Mouse (Mus musculus) cerebellum, adult 2 months (tissue): ENCODE measurements at regions not wholly inside any gene's neighbourhood (a gene's known extent, or its start where the extent isn't known, plus 50 kb on each side); places are given as distances from the start of the nearest gene placed in this dataset.

ENCODE experiments used
- CTCF ChIP-seq: fragments of 200-500 bp; IDR thresholded peaks from 2 replicates; pipeline ENCODE4 v1.5.1; 2011; ENCODE audit warnings: low read depth, mild to moderate bottlenecking, control low read depth, low read length, moderate library complexity, borderline replicate concordance; ENCODE audit not compliant: insufficient read depth
- POLR2A ChIP-seq: fragments of 200-500 bp; IDR thresholded peaks from 2 replicates; pipeline ENCODE4 v1.6.1; 2011; ENCODE audit warnings: low read length, control low read depth, borderline replicate concordance; ENCODE audit not compliant: insufficient read depth

DNA sequence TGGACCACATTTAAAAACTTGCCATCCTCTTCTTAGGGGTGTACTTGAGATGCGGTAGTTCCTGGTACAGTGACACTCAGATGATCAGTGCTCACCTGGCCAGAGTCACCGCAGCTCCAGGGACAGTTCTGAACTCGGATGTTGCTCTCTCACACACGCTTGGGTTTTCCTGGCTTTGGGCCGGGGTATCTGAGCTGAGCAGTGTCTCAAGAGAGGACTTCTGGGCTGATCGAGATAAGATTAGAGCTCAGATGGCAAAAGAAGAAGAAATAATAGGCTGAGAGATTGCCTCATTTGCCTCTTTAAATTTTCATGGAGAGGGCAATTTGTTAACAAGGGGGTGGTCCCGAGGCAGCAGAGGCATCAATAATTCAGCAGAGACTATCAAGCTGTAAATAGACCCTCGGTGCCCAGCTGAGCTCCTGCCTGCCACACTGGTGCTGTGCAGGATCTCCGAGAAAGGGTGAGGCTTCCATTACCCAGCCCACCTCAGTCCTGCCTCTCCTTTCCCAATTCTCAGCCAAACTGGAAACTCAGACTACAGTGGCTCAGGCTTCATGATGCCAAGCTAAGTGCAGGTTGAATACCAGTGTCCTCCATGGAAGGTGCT is 133.7 kb downstream of the Tsen15 start:
- TF ChIP-seq CTCF: no peak
- no peak for TF ChIP-seq POLR2A
